Mouse (Mus musculus): ENCODE data around the gene Rasgrp3. TPM values are rescaled to one million over a fixed set of nuclear protein-coding genes. Genes with fewer than 3 reads are reported as not detected.

Rasgrp3 gene
- polyA plus RNA-seq, 1 experiment from 2014 or later, result 21.5 TPM

DNA sequence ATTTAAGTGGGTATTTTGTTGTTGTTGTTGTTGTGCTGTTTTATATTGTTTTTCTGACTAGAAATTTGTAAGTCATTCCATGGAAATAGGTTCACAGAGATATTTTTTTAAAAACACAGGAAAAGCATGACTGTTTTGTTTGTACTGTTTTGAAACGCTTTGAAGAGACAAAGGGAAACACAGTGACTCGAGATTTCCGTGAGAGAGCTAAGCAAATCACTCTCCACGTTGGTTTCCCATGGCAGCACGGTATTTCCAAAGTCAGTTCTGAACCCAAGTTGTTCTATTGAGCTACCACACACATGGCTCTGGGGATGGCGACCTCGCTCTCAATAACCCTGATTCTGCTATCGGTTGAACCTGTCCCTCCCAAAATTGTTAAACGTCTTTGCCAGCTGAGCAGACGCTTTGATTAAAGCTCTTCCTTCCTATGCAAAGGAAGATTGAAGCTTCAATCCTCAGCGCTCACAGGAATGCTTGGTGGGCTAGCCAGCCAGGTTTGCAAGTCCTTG is 1.6 kb downstream of the Rasgrp3 start:
- Histone ChIP-seq H3K27ac (ENCODE audit: low read length) (peak overlapping the region; percentile 69; the same call in 1 of the 2 replicates), H3K4me1 (ENCODE audit: insufficient read depth, low read length) (peaks cover 8% of the 10 kb centered on the region; the same call in 1 of the 2 replicates), H3K36me3 (ENCODE audit: insufficient read depth, low read length) (no peaks in the 10 kb centered on the region), H3K9ac (replicated peaks; ENCODE audit: low read length) (no peak overlapping the region), H3K4me3 (ENCODE audit: low read length) (peak overlapping the region; percentile 40), H3K9me3 (ENCODE audit: low read length) (no peaks in the 10 kb centered on the region), H3K27me3 (ENCODE audit: insufficient read depth, low read length) (no peaks in the 10 kb centered on the region), H3K4me2 (replicated peaks; ENCODE audit: low read depth, low read length) (0 out of 2 replicates have a peak overlapping the region, but pooled peaks have one; percentile 8)
- 73% methylated on average over 11 of the region's 11 CpGs for WGBS
- ATAC-seq (ENCODE audit: low FRiP score, low TSS enrichment), result no peak

DNA sequence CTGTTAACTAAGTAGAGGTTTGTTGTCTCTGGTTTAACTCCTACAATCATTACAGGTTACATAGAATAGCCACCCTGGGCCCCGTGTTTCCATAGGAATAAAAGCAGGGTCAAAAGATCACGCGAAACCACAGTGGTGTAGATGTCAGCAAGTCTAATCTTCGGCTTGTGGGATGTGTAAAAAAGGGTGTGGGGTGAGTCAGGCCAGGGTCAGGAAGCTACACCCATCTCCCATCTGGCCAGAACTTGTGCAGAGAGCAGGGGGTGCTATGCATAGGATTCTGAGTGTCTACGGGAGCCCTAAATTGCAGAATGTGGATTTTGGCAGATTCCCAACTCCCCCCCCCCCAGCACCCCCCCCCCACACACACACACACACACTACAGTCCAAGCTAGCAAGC is 2.5 kb downstream of the Rasgrp3 start:
- H3K4me3 ChIP-seq (ENCODE audit: low read length), result peak overlapping the region; percentile 13; the same call in 1 of the 2 replicates
- no peak for ATAC-seq (ENCODE audit: low FRiP score, low TSS enrichment)
- 31% methylated on average over 5 of the region's 5 CpGs for WGBS

DNA sequence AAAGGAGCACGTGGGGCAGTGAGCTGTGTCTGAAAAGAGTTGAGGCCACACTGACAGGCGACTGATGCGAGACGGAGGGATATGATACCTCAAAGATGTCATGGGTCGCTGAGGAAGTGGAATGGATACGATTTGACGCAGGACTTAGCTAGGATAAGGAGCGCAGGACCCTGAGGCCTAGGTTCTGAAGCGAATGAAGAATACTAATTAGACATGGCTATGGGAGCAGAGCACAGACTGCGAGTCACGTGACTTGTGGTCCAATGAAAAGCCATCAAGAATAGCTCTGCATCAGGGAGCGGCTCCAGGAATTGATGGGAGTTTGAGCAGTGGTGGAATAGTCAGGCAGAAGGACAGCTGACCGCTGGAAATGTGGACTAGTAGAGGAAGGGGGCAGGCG is 3.4 kb downstream of the Rasgrp3 start:
- ATAC-seq (ENCODE audit: low FRiP score, low TSS enrichment), result 0 out of 2 replicates have a peak, but pooled peaks have one; percentile 52
- Histone ChIP-seq H3K36me3 (ENCODE audit: insufficient read depth, low read length) (no peaks in the 10 kb centered on the region), H3K9ac (replicated peaks; ENCODE audit: low read length) (no peak overlapping the region), H3K9me3 (ENCODE audit: low read length) (no peaks in the 10 kb centered on the region), H3K4me1 (ENCODE audit: insufficient read depth, low read length) (peaks cover 8% of the 10 kb centered on the region; the same call in 1 of the 2 replicates), H3K4me2 (replicated peaks; ENCODE audit: low read depth, low read length) (peak overlapping the region; percentile 1; the same call in 1 of the 2 replicates), H3K27me3 (ENCODE audit: insufficient read depth, low read length) (no peaks in the 10 kb centered on the region), H3K4me3 (ENCODE audit: low read length) (no peak overlapping the region), H3K27ac (ENCODE audit: low read length) (no peak overlapping the region)
- 57% methylated on average over 14 of the region's 14 CpGs for WGBS

More for the DNA sequence above, 2.5 kb downstream of the Rasgrp3 start:
- no peak overlapping the region for H3K27ac ChIP-seq (ENCODE audit: low read length)
- peaks cover 8% of the 10 kb centered on the region; the same call in 1 of the 2 replicates for H3K4me1 ChIP-seq (ENCODE audit: insufficient read depth, low read length)
- peak overlapping the region; percentile 15; the same call in 1 of the 2 replicates for H3K4me2 ChIP-seq (replicated peaks; ENCODE audit: low read depth, low read length)
- no peaks in the 10 kb centered on the region for H3K27me3 ChIP-seq (ENCODE audit: insufficient read depth, low read length)
- H3K36me3 ChIP-seq (ENCODE audit: insufficient read depth, low read length), result no peaks in the 10 kb centered on the region
- no peaks in the 10 kb centered on the region for H3K9me3 ChIP-seq (ENCODE audit: low read length)
- no peak overlapping the region for H3K9ac ChIP-seq (replicated peaks; ENCODE audit: low read length)

DNA sequence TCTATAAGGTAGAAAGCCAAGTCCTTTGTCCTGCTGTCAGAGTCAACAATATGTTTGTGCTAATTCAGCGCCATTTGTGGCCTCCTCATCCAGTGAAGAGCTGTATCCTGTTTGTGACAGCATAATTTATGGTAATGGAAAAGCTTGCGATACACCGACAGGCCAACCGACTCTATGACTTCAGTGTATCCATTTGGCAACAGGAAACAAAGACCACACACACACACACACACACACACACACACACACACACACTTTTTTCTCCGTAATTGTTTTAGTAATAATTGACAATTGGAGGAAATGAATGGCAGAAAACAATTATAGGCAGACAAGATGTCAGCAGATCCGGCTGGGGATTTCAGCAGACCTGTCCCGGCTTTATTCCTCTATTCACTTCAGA is 4.9 kb downstream of the Rasgrp3 start:
- Histone ChIP-seq H3K9ac (replicated peaks; ENCODE audit: low read length) (no peak overlapping the region), H3K27me3 (ENCODE audit: insufficient read depth, low read length) (no peaks in the 10 kb centered on the region), H3K36me3 (ENCODE audit: insufficient read depth, low read length) (no peaks in the 10 kb centered on the region), H3K4me2 (replicated peaks; ENCODE audit: low read depth, low read length) (no peak overlapping the region), H3K9me3 (ENCODE audit: low read length) (no peaks in the 10 kb centered on the region; the same call in 1 of the 2 replicates), H3K27ac (ENCODE audit: low read length) (peak overlapping the region; percentile 61; the same call in 1 of the 2 replicates), H3K4me1 (ENCODE audit: insufficient read depth, low read length) (peaks cover 8% of the 10 kb centered on the region; the same call in 1 of the 2 replicates), H3K4me3 (ENCODE audit: low read length) (no peak overlapping the region)
- 45% methylated on average over 7 of the region's 7 CpGs for WGBS
- ATAC-seq (ENCODE audit: low FRiP score, low TSS enrichment), result no peak

DNA sequence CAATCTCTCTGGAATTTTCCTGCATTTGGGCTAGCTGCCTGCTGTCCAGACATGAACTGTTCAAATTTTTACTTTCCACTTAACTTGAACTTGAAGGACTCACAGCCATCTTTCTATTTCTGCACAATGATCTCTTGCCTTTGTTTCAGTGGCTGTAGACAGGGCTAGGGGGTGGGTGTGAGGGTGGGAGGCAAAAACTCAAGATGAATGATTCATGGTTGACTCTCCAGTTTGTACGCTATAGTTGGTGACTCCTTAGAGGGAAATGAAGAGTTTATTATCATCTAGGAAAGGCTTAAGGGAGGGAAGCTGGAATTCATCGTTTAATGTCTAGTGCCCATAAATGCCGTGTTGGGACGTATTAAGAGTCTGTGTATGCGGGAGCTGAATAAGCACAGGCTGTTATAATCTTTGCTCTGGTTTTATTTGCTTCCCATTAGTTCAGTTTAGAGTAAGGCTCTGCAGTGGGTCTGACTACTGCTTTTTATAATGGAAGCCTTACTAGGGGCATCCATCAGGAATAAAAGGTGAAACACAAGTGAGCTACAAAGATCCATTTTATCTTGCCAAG is 5.6 kb downstream of the Rasgrp3 start:
- no peak overlapping the region for H3K9ac ChIP-seq (replicated peaks; ENCODE audit: low read length)
- H3K4me1 ChIP-seq (ENCODE audit: insufficient read depth, low read length), result peaks cover 8% of the 10 kb centered on the region; the same call in 1 of the 2 replicates
- peak overlapping the region; percentile 61; the same call in 1 of the 2 replicates for H3K27ac ChIP-seq (ENCODE audit: low read length)
- H3K27me3 ChIP-seq (ENCODE audit: insufficient read depth, low read length), result no peaks in the 10 kb centered on the region
- H3K9me3 ChIP-seq (ENCODE audit: low read length), result no peaks in the 10 kb centered on the region; the same call in 1 of the 2 replicates
- 45% methylated on average over 5 of the region's 5 CpGs for WGBS
- H3K4me2 ChIP-seq (replicated peaks; ENCODE audit: low read depth, low read length), result no peak overlapping the region
- no peak overlapping the region for H3K4me3 ChIP-seq (ENCODE audit: low read length)
- H3K36me3 ChIP-seq (ENCODE audit: insufficient read depth, low read length), result no peaks in the 10 kb centered on the region
- no peak for ATAC-seq (ENCODE audit: low FRiP score, low TSS enrichment)

DNA sequence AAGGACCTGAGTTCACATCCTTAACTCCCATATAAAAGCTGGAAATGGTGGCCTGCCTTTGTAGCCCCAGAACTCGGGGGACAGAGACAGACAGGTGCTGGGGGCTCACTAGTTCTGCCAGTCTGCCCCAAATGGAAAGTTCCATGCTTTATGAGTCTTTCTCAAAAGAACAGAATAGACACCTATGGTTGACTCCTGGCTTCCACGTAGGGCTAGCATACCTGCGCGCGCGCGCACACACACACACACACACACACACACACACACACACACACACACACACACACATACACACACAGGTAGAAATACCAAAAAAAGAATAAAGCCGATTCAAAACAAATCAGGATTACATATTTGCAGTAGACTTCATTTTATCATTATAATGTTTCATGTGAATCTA is 6.7 kb downstream of the Rasgrp3 start:
- Histone ChIP-seq H3K4me3 (ENCODE audit: low read length) (no peak overlapping the region), H3K4me2 (replicated peaks; ENCODE audit: low read depth, low read length) (no peak overlapping the region), H3K9me3 (ENCODE audit: low read length) (no peaks in the 10 kb centered on the region; the same call in 1 of the 2 replicates), H3K27ac (ENCODE audit: low read length) (no peak overlapping the region), H3K27me3 (ENCODE audit: insufficient read depth, low read length) (no peaks in the 10 kb centered on the region), H3K9ac (replicated peaks; ENCODE audit: low read length) (no peak overlapping the region), H3K4me1 (ENCODE audit: insufficient read depth, low read length) (peaks cover 8% of the 10 kb centered on the region; the same call in 1 of the 2 replicates), H3K36me3 (ENCODE audit: insufficient read depth, low read length) (no peaks in the 10 kb centered on the region)
- ATAC-seq (ENCODE audit: low FRiP score, low TSS enrichment), result no peak
- 97% methylated on average over 8 of the region's 8 CpGs for WGBS

DNA sequence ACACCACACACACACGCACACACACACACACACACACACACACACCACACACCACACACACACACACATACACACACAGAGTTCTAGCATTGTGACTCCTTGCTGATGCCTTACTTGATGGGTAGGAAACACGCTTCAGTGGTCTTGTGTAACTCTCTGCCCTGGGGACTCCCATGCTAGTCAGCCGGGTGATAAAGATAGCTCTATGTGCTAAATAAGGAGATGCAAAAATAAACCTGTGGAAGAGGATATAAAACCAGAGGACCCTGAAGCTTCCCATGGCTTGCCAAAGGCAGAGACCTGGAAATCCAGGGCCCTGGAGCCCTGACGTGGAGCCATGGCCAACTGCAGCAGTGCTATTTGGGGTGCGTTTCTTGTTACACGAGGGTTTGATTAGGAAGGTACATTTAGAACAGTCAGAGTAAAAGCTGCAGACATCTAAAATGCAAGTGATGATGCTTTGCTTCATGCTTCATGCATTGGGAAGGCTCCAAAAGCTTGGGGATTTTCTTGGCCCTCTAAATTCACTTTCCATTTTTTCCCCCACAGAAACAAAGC is 7.4 kb downstream of the Rasgrp3 start:
- WGBS, result 58% methylated on average over 6 of the region's 6 CpGs

DNA sequence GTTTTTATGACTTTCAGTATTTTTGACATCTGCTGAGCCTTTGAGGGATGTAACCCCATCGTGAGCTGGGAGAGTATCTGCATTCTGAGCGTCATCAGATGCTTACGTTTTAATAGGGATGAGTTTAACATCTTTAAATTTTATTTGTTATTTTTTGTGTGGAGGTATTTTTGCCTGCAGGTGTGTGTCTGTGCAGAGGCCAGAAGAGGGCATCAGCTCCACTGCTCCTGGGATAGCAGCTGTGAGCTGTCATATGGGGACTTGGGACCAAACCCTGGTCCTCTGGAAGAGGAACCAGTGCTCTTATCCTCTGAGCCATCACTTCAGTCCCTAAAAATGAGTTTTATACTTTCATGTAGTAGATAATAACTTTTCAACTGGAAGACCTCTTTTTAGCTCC is 12.6 kb downstream of the Rasgrp3 start:
- Histone ChIP-seq H3K4me1 (ENCODE audit: insufficient read depth, low read length) (no peaks in the 10 kb centered on the region), H3K9ac (replicated peaks; ENCODE audit: low read length) (no peak overlapping the region), H3K4me3 (ENCODE audit: low read length) (no peak overlapping the region), H3K36me3 (ENCODE audit: insufficient read depth, low read length) (no peaks in the 10 kb centered on the region), H3K4me2 (replicated peaks; ENCODE audit: low read depth, low read length) (no peak overlapping the region), H3K27ac (ENCODE audit: low read length) (no peak overlapping the region), H3K9me3 (ENCODE audit: low read length) (no peaks in the 10 kb centered on the region; the same call in 1 of the 2 replicates), H3K27me3 (ENCODE audit: insufficient read depth, low read length) (no peaks in the 10 kb centered on the region)
- ATAC-seq (ENCODE audit: low FRiP score, low TSS enrichment), result no peak
- 93% methylated on average over 3 of the region's 3 CpGs for WGBS

More for the DNA sequence above, 7.4 kb downstream of the Rasgrp3 start:
- no peak overlapping the region for H3K4me2 ChIP-seq (replicated peaks; ENCODE audit: low read depth, low read length)
- no peak overlapping the region for H3K9ac ChIP-seq (replicated peaks; ENCODE audit: low read length)
- no peak overlapping the region for H3K4me3 ChIP-seq (ENCODE audit: low read length)
- H3K9me3 ChIP-seq (ENCODE audit: low read length), result no peaks in the 10 kb centered on the region; the same call in 1 of the 2 replicates
- H3K4me1 ChIP-seq (ENCODE audit: insufficient read depth, low read length), result peaks cover 8% of the 10 kb centered on the region; the same call in 1 of the 2 replicates
- H3K36me3 ChIP-seq (ENCODE audit: insufficient read depth, low read length), result no peaks in the 10 kb centered on the region
- no peak overlapping the region for H3K27ac ChIP-seq (ENCODE audit: low read length)
- no peaks in the 10 kb centered on the region for H3K27me3 ChIP-seq (ENCODE audit: insufficient read depth, low read length)
- ATAC-seq (ENCODE audit: low FRiP score, low TSS enrichment), result no peak

DNA sequence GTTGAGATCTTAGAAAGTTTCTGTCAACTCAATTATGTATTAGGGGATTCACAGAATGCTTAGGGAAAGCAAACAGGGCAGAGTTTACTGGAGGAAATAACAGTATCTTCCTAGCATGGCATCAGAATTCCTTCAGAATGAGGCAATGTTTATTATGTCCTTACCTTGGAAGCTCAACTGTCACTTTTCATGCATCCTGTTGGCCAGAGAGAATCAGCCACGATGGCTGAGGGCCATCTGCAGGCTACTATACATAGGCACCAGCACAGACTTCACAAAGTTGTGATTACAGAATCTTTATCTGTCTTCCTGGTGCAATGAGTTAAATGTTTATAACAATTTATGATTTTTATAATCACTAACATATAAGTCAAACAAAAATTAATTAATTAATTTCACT is 13.3 kb downstream of the Rasgrp3 start:
- H3K9ac ChIP-seq (replicated peaks; ENCODE audit: low read length), result no peak overlapping the region
- H3K36me3 ChIP-seq (ENCODE audit: insufficient read depth, low read length), result no peaks in the 10 kb centered on the region
- no peak overlapping the region for H3K4me3 ChIP-seq (ENCODE audit: low read length)
- H3K27ac ChIP-seq (ENCODE audit: low read length), result no peak overlapping the region
- no peak overlapping the region for H3K4me2 ChIP-seq (replicated peaks; ENCODE audit: low read depth, low read length)
- H3K4me1 ChIP-seq (ENCODE audit: insufficient read depth, low read length), result no peaks in the 10 kb centered on the region
- no peaks in the 10 kb centered on the region for H3K27me3 ChIP-seq (ENCODE audit: insufficient read depth, low read length)
- no peak for ATAC-seq (ENCODE audit: low FRiP score, low TSS enrichment)
- 60% methylated on average over 1 of the region's 1 CpGs for WGBS
- no peaks in the 10 kb centered on the region; the same call in 1 of the 2 replicates for H3K9me3 ChIP-seq (ENCODE audit: low read length)

DNA sequence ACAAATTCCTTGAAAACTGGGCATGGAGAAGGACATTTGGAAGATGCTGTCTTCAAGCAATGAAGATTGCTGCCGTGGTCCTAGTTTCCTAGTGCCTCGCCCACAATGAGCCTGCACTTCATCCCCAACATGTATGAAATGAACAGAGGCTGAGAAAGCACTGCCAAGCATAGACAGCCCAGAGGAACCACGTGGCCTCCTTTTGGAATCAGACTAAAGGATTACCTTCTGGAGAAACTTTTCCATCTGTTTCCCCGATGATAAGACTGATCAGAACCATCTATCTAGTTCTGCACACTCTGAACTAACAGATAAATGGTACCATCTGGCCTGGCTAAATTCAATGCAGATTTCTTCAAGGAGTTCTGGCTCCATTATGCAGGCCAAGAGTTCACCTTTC is 16.6 kb downstream of the Rasgrp3 start:
- no peaks in the 10 kb centered on the region for H3K27me3 ChIP-seq (ENCODE audit: insufficient read depth, low read length)
- no peak overlapping the region for H3K9ac ChIP-seq (replicated peaks; ENCODE audit: low read length)
- H3K9me3 ChIP-seq (ENCODE audit: low read length), result no peaks in the 10 kb centered on the region
- no peaks in the 10 kb centered on the region for H3K4me1 ChIP-seq (ENCODE audit: insufficient read depth, low read length)
- WGBS, result 90% methylated on average over 4 of the region's 4 CpGs
- no peak for ATAC-seq (ENCODE audit: low FRiP score, low TSS enrichment)
- no peak overlapping the region for H3K27ac ChIP-seq (ENCODE audit: low read length)
- no peak overlapping the region for H3K4me2 ChIP-seq (replicated peaks; ENCODE audit: low read depth, low read length)
- H3K36me3 ChIP-seq (ENCODE audit: insufficient read depth, low read length), result no peaks in the 10 kb centered on the region
- no peak overlapping the region for H3K4me3 ChIP-seq (ENCODE audit: low read length)

Data from kidney, embryonic 16.5 days (tissue).